In the genomic region with DNA sequence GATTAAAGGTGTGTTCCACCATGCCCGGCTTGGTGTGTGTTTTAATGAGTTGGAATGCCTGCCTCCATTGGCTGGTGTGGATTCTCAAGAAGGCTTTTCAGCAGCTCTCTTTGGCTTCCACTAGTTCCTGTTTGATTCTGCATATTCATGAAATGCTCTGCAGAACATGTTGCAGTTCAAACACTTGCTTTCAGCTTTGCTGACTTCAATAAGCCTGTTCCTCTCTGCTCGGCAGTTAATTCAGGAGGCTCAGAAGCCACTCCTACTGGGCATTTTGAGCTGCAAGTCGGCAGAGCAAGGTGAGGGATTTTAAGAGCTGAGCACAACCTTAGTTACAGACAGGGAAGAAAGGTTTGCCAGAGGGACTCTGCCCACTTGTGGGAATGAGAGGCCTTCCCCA, we compare ENCODE assay signal across 24 mouse cellular contexts.
"Had no signal": no experiment of that assay in that cellular context is flagged by ENCODE, and none has a peak within 500 bp of the region (broad histone marks: within the 10 kb centered on the region; RNA-seq: fewer than 3 reads in every experiment).

No protein-coding gene starts in this region.

- H3K27me3 ChIP-seq: limb, embryonic 12.5 days; liver, embryonic 12.5 days; liver, embryonic 15.5 days; lung, embryonic 15.5 days; megakaryocyte, embryonic 14.5 days; midbrain, embryonic 13.5 days; neural tube, embryonic 12.5 days; neural tube, embryonic 15.5 days had no signal

- H3K4me2 ChIP-seq: limb, embryonic 12.5 days; liver, embryonic 12.5 days; liver, embryonic 15.5 days; lung, embryonic 15.5 days; midbrain, embryonic 13.5 days; neural tube, embryonic 12.5 days; neural tube, embryonic 15.5 days had no signal

- H3K27ac ChIP-seq: kidney, postnatal 0 days; left cerebral cortex, adult 2 months; limb, embryonic 12.5 days; liver, embryonic 12.5 days; liver, embryonic 15.5 days; lung, embryonic 15.5 days; midbrain, embryonic 10.5 days; midbrain, embryonic 13.5 days; neural tube, embryonic 12.5 days; neural tube, embryonic 15.5 days; stomach, postnatal 0 days had no signal

- H3K36me3 ChIP-seq: limb, embryonic 12.5 days; liver, embryonic 12.5 days; liver, embryonic 15.5 days; lung, embryonic 15.5 days; midbrain, embryonic 10.5 days; midbrain, embryonic 13.5 days; neural tube, embryonic 12.5 days; neural tube, embryonic 15.5 days had no signal

- H3K9ac ChIP-seq: limb, embryonic 12.5 days; liver, embryonic 12.5 days; liver, embryonic 15.5 days; lung, embryonic 15.5 days; midbrain, embryonic 13.5 days; neural tube, embryonic 12.5 days; neural tube, embryonic 15.5 days had no signal

- ATAC-seq: liver, embryonic 12.5 days; midbrain, embryonic 13.5 days had no signal

- H3K4me3 ChIP-seq: left cerebral cortex, adult 2 months; limb, embryonic 12.5 days; liver, embryonic 12.5 days; liver, embryonic 15.5 days; lung, embryonic 15.5 days; megakaryocyte, embryonic 14.5 days; midbrain, embryonic 10.5 days; midbrain, embryonic 13.5 days; neural tube, embryonic 12.5 days; neural tube, embryonic 15.5 days had no signal

- DNase-seq: kidney, adult 2 months; kidney, postnatal 25 days; liver; lung, adult 18-20 months; lung, postnatal 10 days; lung, postnatal 36 days; right cerebral cortex, adult 18-20 months; right cerebral cortex, postnatal 14 days; right cerebral cortex, postnatal 4 days; thymus, adult 2 months; thymus, postnatal 14 days; thymus, postnatal 4 days had no signal

- H3K9me3 ChIP-seq: limb, embryonic 12.5 days; liver, embryonic 12.5 days; liver, embryonic 15.5 days; lung, embryonic 15.5 days; megakaryocyte, embryonic 14.5 days; midbrain, embryonic 10.5 days; midbrain, embryonic 13.5 days; neural tube, embryonic 12.5 days; neural tube, embryonic 15.5 days had no signal

- H3K4me1 ChIP-seq: limb, embryonic 12.5 days; liver, embryonic 12.5 days; liver, embryonic 15.5 days; lung, embryonic 15.5 days; megakaryocyte, embryonic 14.5 days; midbrain, embryonic 10.5 days; midbrain, embryonic 13.5 days; neural tube, embryonic 12.5 days; neural tube, embryonic 15.5 days had no signal
